Mouse (Mus musculus) frontal cortex, postnatal 36 days (tissue): ENCODE measurements around the gene Wiz.

ENCODE experiments used
- DNase-seq, 2 experiments: peaks; one replicate each; pipeline ENCODE4 v3.0.0; 2022; ENCODE audit warnings: low spot score in 2 of 2

Wiz gene

GRCm38 (mm10) chr17:32349851-32350381 lies 39.3 kb downstream of the Wiz start:
- DNase-seq, result no peak

- DNase-seq, result peak; percentile 48 to 65
Observed at GRCm38 (mm10) chr17:32349037-32349732, 40.1 kb downstream of the Wiz start.

GRCm38 (mm10) chr17:32348406-32348805 lies 40.8 kb downstream of the Wiz start:
- DNase-seq, result no peak

- DNase-seq, result no peak
Observed at GRCm38 (mm10) chr17:32341102-32341501, 48.1 kb downstream of the Wiz start.

- no peak for DNase-seq
Observed at GRCm38 (mm10) chr17:32340110-32340509, 49.1 kb downstream of the Wiz start.

- DNase-seq, result no peak
Observed at GRCm38 (mm10) chr17:32335869-32336268, 53.4 kb downstream of the Wiz start.

- no peak for DNase-seq
Observed at GRCm38 (mm10) chr17:32334921-32335320, 54.3 kb downstream of the Wiz start.

GRCm38 (mm10) chr17:32333675-32334303 lies 55.5 kb downstream of the Wiz start:
- DNase-seq, result no peak

- no peak for DNase-seq
Observed at GRCm38 (mm10) chr17:32327501-32327900, 61.7 kb downstream of the Wiz start.

- DNase-seq, result no peak
Observed at GRCm38 (mm10) chr17:32322809-32323208, 66.4 kb downstream of the Wiz start.

- DNase-seq, result peak in 1 of 2 experiments; percentile 21
Observed at GRCm38 (mm10) chr17:32321836-32322235, 67.4 kb downstream of the Wiz start.

- DNase-seq, result no peak
Observed at GRCm38 (mm10) chr17:32321390-32321734, 67.9 kb downstream of the Wiz start.

GRCm38 (mm10) chr17:32320597-32321389 lies 68.4 kb downstream of the Wiz start, which contains the start of gene Akap8:
Gene Akap8, minus strand, starts transcription at chr17:32321238.
- DNase-seq, result peak; percentile 98 to 99

GRCm38 (mm10) chr17:32319950-32320349 lies 69.3 kb downstream of the Wiz start:
- DNase-seq, result no peak

- DNase-seq, result no peak
Observed at GRCm38 (mm10) chr17:32317708-32318107, 71.5 kb downstream of the Wiz start.

- no peak for DNase-seq
Observed at GRCm38 (mm10) chr17:32317032-32317431, 72.2 kb downstream of the Wiz start.

GRCm38 (mm10) chr17:32315560-32315959 lies 73.7 kb downstream of the Wiz start:
- no peak for DNase-seq

- no peak for DNase-seq
Observed at GRCm38 (mm10) chr17:32313892-32314291, 75.3 kb downstream of the Wiz start.

- no peak for DNase-seq
Observed at GRCm38 (mm10) chr17:32312801-32313200, 76.4 kb downstream of the Wiz start.

- no peak for DNase-seq
Observed at GRCm38 (mm10) chr17:32307963-32308362, 81.3 kb downstream of the Wiz start.
